Mouse (Mus musculus) kidney, embryonic 15.5 days (tissue): ENCODE data around the gene Anp32e. TPM values are rescaled to one million over a fixed set of nuclear protein-coding genes. Genes with fewer than 3 reads are reported as not detected.
A peak's percentile ranks its signal among the peaks of the same experiment; 100 is the strongest.

Source experiments
- ATAC-seq: fragments of 200-750 bp; cut with Nextera tagmentation; replicated peaks from 2 replicates; pipeline ENCODE4 v1.8.0; 2017; ENCODE audit warnings: moderate TSS enrichment; ENCODE audit not compliant: low FRiP score
- H3K27ac ChIP-seq: fragments of 300-500 bp; sonication (generic); 2 replicates; pipeline ENCODE4 v1.5.1; 2015; ENCODE audit warnings: mild to moderate bottlenecking, inconsistent platforms
- H3K27me3 ChIP-seq: fragments of 300-500 bp; sonication (generic); 2 replicates; pipeline ENCODE4 v1.6.1; 2015; ENCODE audit warnings: inconsistent platforms
- H3K36me3 ChIP-seq: fragments of 300-500 bp; sonication (generic); 2 replicates; pipeline ENCODE4 v1.6.1; 2015; ENCODE audit warnings: inconsistent platforms
- H3K4me1 ChIP-seq: fragments of 300-500 bp; sonication (generic); 2 replicates; pipeline ENCODE4 v1.6.1; 2015; ENCODE audit warnings: inconsistent platforms
- H3K4me2 ChIP-seq: fragments of 300-500 bp; sonication (generic); 2 replicates; pipeline ENCODE4 v1.6.1; 2015; ENCODE audit warnings: moderate library complexity, mild to moderate bottlenecking, inconsistent platforms
- H3K4me3 ChIP-seq: fragments of 300-500 bp; sonication (generic); replicated peaks from 2 replicates; pipeline ENCODE4 v1.5.1; 2015; ENCODE audit warnings: mild to moderate bottlenecking, inconsistent platforms
- H3K9ac ChIP-seq: fragments of 300-500 bp; sonication (generic); 2 replicates; pipeline ENCODE4 v1.6.1; 2015; ENCODE audit warnings: mild to moderate bottlenecking, inconsistent platforms
- H3K9me3 ChIP-seq: fragments of 300-500 bp; sonication (generic); replicated peaks from 2 replicates; pipeline ENCODE4 v1.6.1; 2016; ENCODE audit warnings: inconsistent platforms
- WGBS: fragments of 180-500 bp; shearing (Covaris S2); methylation state at CpG from one replicate; pipeline ENCODE4 v1.1.7; 2015; ENCODE audit warnings: mixed read lengths; 5-methylcytosine and 5-hydroxymethylcytosine counted together
- polyA plus RNA-seq: library from polyadenylated mRNA; unstranded; fragments of >200 nt; fragmentation: Nextera tagmentation; extraction: Ambion mirVana; gene quantifications from 2 replicates; pipeline ENCODE4 v1.2.1, GENCODE M21; 2015

Gene Anp32e
- 247 and 264 TPM in 2 replicates for polyA plus RNA-seq

- peaks cover 8% of the 10 kb centered on the region for H3K36me3 ChIP-seq
- WGBS = under 1% methylated on average over 49 of the region's 49 CpGs
- H3K4me2 ChIP-seq = peak within 1 kb of the TSS; percentile 70
- peak; percentile 100 for ATAC-seq
- no peaks in the 10 kb centered on the region for H3K27me3 ChIP-seq
- no peaks in the 10 kb centered on the region for H3K9me3 ChIP-seq
- peak within 1 kb of the TSS; percentile 96 for H3K27ac ChIP-seq
- H3K9ac ChIP-seq = peak within 1 kb of the TSS; percentile 98
- peak within 1 kb of the TSS; percentile 90 for H3K4me3 ChIP-seq
- H3K4me1 ChIP-seq = peaks cover 28% of the 10 kb centered on the region
Measured at GRCm38 (mm10) chr3:95928658-95929503, at the start of gene Anp32e. Anp32e (plus strand) TSS chr3:95929246.

- Histone ChIP-seq H3K9me3 (no peaks in the 10 kb centered on the region), H3K9ac (peak within 1 kb of the TSS; percentile 37), H3K4me3 (peak within 1 kb of the TSS; percentile 63), H3K27ac (0 out of 2 replicates have a peak within 1 kb of the TSS, but pooled peaks have one; percentile 19), H3K27me3 (0 out of 2 replicates have a peak, but pooled peaks cover 4% of the 10 kb centered on the region), H3K36me3 (peaks cover 13% of the 10 kb centered on the region; the same call in 1 of the 2 replicates), H3K4me2 (peak within 1 kb of the TSS; percentile 94), H3K4me1 (peaks cover 24% of the 10 kb centered on the region)
- peak; percentile 99 for ATAC-seq
- under 1% methylated on average over 66 of the region's 66 CpGs for WGBS
Measured at GRCm38 (mm10) chr3:95881979-95882815, 46.8 kb upstream of the Anp32e start, which contains the start of gene Ciart. Ciart (minus strand) TSS chr3:95882251.

- Histone ChIP-seq H3K27ac (0 out of 2 replicates have a peak overlapping the region, but pooled peaks have one; percentile 19), H3K9me3 (no peaks in the 10 kb centered on the region), H3K36me3 (peaks cover 14% of the 10 kb centered on the region; the same call in 1 of the 2 replicates), H3K27me3 (0 out of 2 replicates have a peak, but pooled peaks cover 4% of the 10 kb centered on the region), H3K9ac (peak overlapping the region; percentile 37), H3K4me1 (peaks cover 31% of the 10 kb centered on the region), H3K4me3 (peak overlapping the region; percentile 63), H3K4me2 (peak overlapping the region; percentile 94)
- WGBS = 2% methylated on average over 24 of the region's 24 CpGs
- no peak for ATAC-seq
Measured at GRCm38 (mm10) chr3:95882816-95883425, 46.1 kb upstream of the Anp32e start.

GRCm38 (mm10) chr3:95884400-95884799 lies 44.6 kb upstream of the Anp32e start:
- H3K36me3 ChIP-seq = peaks cover 14% of the 10 kb centered on the region; the same call in 1 of the 2 replicates
- no peaks in the 10 kb centered on the region for H3K9me3 ChIP-seq
- peaks cover 33% of the 10 kb centered on the region for H3K4me1 ChIP-seq
- H3K4me2 ChIP-seq = no peak overlapping the region
- ATAC-seq = no peak
- H3K4me3 ChIP-seq = no peak overlapping the region
- no peak overlapping the region for H3K9ac ChIP-seq
- 0 out of 2 replicates have a peak, but pooled peaks cover 4% of the 10 kb centered on the region for H3K27me3 ChIP-seq
- no peak overlapping the region for H3K27ac ChIP-seq
- 71% methylated on average over 5 of the region's 5 CpGs for WGBS

GRCm38 (mm10) chr3:95887596-95887995 lies 41.5 kb upstream of the Anp32e start:
- Histone ChIP-seq H3K4me1 (peaks cover 44% of the 10 kb centered on the region), H3K9ac (no peak overlapping the region), H3K9me3 (no peaks in the 10 kb centered on the region), H3K4me2 (no peak overlapping the region), H3K27me3 (no peaks in the 10 kb centered on the region), H3K36me3 (peaks cover 14% of the 10 kb centered on the region; the same call in 1 of the 2 replicates), H3K27ac (no peak overlapping the region), H3K4me3 (no peak overlapping the region)
- ATAC-seq = no peak; the same call in 1 of the 2 replicates
- WGBS = 53% methylated on average over 4 of the region's 4 CpGs

- no peak overlapping the region for H3K27ac ChIP-seq
- H3K9me3 ChIP-seq = no peaks in the 10 kb centered on the region
- no peak for ATAC-seq
- 73% methylated on average over 3 of the region's 3 CpGs for WGBS
- peaks cover 10% of the 10 kb centered on the region; the same call in 1 of the 2 replicates for H3K36me3 ChIP-seq
- no peak overlapping the region for H3K4me3 ChIP-seq
- peaks cover 46% of the 10 kb centered on the region for H3K4me1 ChIP-seq
- H3K4me2 ChIP-seq = no peak overlapping the region
- H3K9ac ChIP-seq = no peak overlapping the region
- no peaks in the 10 kb centered on the region for H3K27me3 ChIP-seq
Measured at GRCm38 (mm10) chr3:95889664-95890063, 39.4 kb upstream of the Anp32e start.

GRCm38 (mm10) chr3:95891211-95892065 lies 37.6 kb upstream of the Anp32e start, which contains the start of gene BC028528:
BC028528 (minus strand) TSS chr3:95892005.
- Histone ChIP-seq H3K36me3 (peaks cover 15% of the 10 kb centered on the region), H3K27me3 (no peaks in the 10 kb centered on the region), H3K27ac (peak within 1 kb of the TSS; percentile 93), H3K4me1 (peaks cover 54% of the 10 kb centered on the region), H3K9me3 (no peaks in the 10 kb centered on the region), H3K4me3 (peak within 1 kb of the TSS; percentile 40), H3K9ac (peak within 1 kb of the TSS; percentile 14; the same call in 1 of the 2 replicates), H3K4me2 (peak within 1 kb of the TSS; percentile 52)
- WGBS = 17% methylated on average over 12 of the region's 12 CpGs
- no peak for ATAC-seq

- Histone ChIP-seq H3K9me3 (no peaks in the 10 kb centered on the region), H3K9ac (peak overlapping the region; percentile 11; the same call in 1 of the 2 replicates), H3K4me3 (peak overlapping the region; percentile 40), H3K4me2 (peak overlapping the region; percentile 52), H3K4me1 (peaks cover 47% of the 10 kb centered on the region), H3K27ac (peak overlapping the region; percentile 93), H3K36me3 (peaks cover 7% of the 10 kb centered on the region), H3K27me3 (no peaks in the 10 kb centered on the region)
- WGBS = 19% methylated on average over 11 of the region's 11 CpGs
- ATAC-seq = peak; percentile 9; the same call in 1 of the 2 replicates
Measured at GRCm38 (mm10) chr3:95892066-95893052, 36.7 kb upstream of the Anp32e start.

- H3K4me3 ChIP-seq = peak overlapping the region; percentile 73
- H3K9ac ChIP-seq = 0 out of 2 replicates have a peak overlapping the region, but pooled peaks have one; percentile 6
- H3K27ac ChIP-seq = peak overlapping the region; percentile 93
- peak overlapping the region; percentile 72 for H3K4me2 ChIP-seq
- peaks cover 14% of the 10 kb centered on the region for H3K36me3 ChIP-seq
- ATAC-seq = no peak
- H3K4me1 ChIP-seq = peaks cover 39% of the 10 kb centered on the region
- H3K9me3 ChIP-seq = no peaks in the 10 kb centered on the region
- no peaks in the 10 kb centered on the region for H3K27me3 ChIP-seq
- 8% methylated on average over 7 of the region's 7 CpGs for WGBS
Measured at GRCm38 (mm10) chr3:95893126-95893525, 35.9 kb upstream of the Anp32e start.
